Mouse (Mus musculus) kidney, embryonic 16.5 days (tissue): ENCODE data around the gene Nup62. TPM values are rescaled to one million over a fixed set of nuclear protein-coding genes. Genes with fewer than 3 reads are reported as not detected.
"Not testable (repeated sequence)": the region's sequence is repeated elsewhere in the genome, so short reads cannot be mapped to it uniquely, and the experiment has no call there.

Experiments used
- ATAC-seq: fragments of 200-750 bp; cut with Nextera tagmentation; 2 replicates; pipeline ENCODE4 v1.8.0; 2017; ENCODE audit warnings: moderate TSS enrichment; ENCODE audit not compliant: low FRiP score, low TSS enrichment
- H3K27ac ChIP-seq: fragments of 300-500 bp; sonication (generic); 2 replicates; pipeline ENCODE4 v1.5.1; 2014; ENCODE audit warnings: low read length
- H3K27me3 ChIP-seq: fragments of 300-500 bp; sonication (generic); 2 replicates; pipeline ENCODE4 v1.6.1; 2014; ENCODE audit warnings: low read length, control low read depth, mixed read lengths; ENCODE audit not compliant: insufficient read depth
- H3K36me3 ChIP-seq: fragments of 300-500 bp; sonication (generic); 2 replicates; pipeline ENCODE4 v1.6.1; 2014; ENCODE audit warnings: low read length, control low read depth, mixed read lengths; ENCODE audit not compliant: insufficient read depth
- H3K4me1 ChIP-seq: fragments of 300-500 bp; sonication (generic); 2 replicates; pipeline ENCODE4 v1.6.1; 2014; ENCODE audit warnings: low read length, control low read depth, mixed read lengths; ENCODE audit not compliant: insufficient read depth
- H3K4me2 ChIP-seq: fragments of 300-500 bp; sonication (generic); replicated peaks from 2 replicates; pipeline ENCODE4 v1.6.1; 2014; ENCODE audit warnings: low read depth, low read length
- H3K4me3 ChIP-seq: fragments of 300-500 bp; sonication (generic); 2 replicates; pipeline ENCODE4 v1.5.1; 2014; ENCODE audit warnings: mild to moderate bottlenecking, low read length
- H3K9ac ChIP-seq: fragments of 300-500 bp; sonication (generic); replicated peaks from 2 replicates; pipeline ENCODE4 v1.6.1; 2014; ENCODE audit warnings: low read length
- H3K9me3 ChIP-seq: fragments of 300-500 bp; sonication (generic); 2 replicates; pipeline ENCODE4 v1.6.1; 2016; ENCODE audit warnings: low read length, control low read depth
- WGBS: fragments of 180-500 bp; shearing (Covaris S2); extraction: QIAGEN DNeasy Blood & Tissue Kit; methylation state at CpG from one replicate; pipeline ENCODE4 v1.1.7; 2014; 5-methylcytosine and 5-hydroxymethylcytosine counted together
- polyA plus RNA-seq: library from polyadenylated mRNA; unstranded; fragments of >200 nt; fragmentation: Nextera tagmentation; extraction: Ambion mirVana; gene quantifications from 2 replicates; pipeline ENCODE4 v1.2.1, GENCODE M21; 2015

The Nup62 gene
- polyA plus RNA-seq, 1 experiment from 2014 or later = 99.9 TPM

GRCm38 (mm10) chr7:44867010-44867702, 51.3 kb downstream of the Nup62 start:
- H3K36me3 ChIP-seq = peaks cover 33% of the 10 kb centered on the region
- no peaks in the 10 kb centered on the region for H3K27me3 ChIP-seq
- peaks cover 47% of the 10 kb centered on the region for H3K4me1 ChIP-seq
- ATAC-seq = no peak
- 25% methylated on average over 19 of the region's 19 CpGs for WGBS
- peak overlapping the region; percentile 91 for H3K4me2 ChIP-seq
- H3K4me3 ChIP-seq = peak overlapping the region; percentile 71
- H3K27ac ChIP-seq = peak overlapping the region; percentile 46
- no peaks in the 10 kb centered on the region for H3K9me3 ChIP-seq
- H3K9ac ChIP-seq = peak overlapping the region; percentile 100

GRCm38 (mm10) chr7:44867802-44868201, 51.9 kb downstream of the Nup62 start:
- Histone ChIP-seq H3K9me3 (no peaks in the 10 kb centered on the region), H3K27me3 (no peaks in the 10 kb centered on the region), H3K36me3 (peaks cover 26% of the 10 kb centered on the region), H3K9ac (peak overlapping the region; percentile 100), H3K4me2 (peak overlapping the region; percentile 91), H3K4me1 (peaks cover 47% of the 10 kb centered on the region), H3K27ac (peak overlapping the region; percentile 100; the same call in 1 of the 2 replicates), H3K4me3 (peak overlapping the region; percentile 71)
- ATAC-seq = no peak
- WGBS = 23% methylated on average over 9 of the region's 9 CpGs

- Histone ChIP-seq H3K27me3 (no peaks in the 10 kb centered on the region), H3K4me2 (peak overlapping the region; percentile 91), H3K36me3 (peaks cover 19% of the 10 kb centered on the region), H3K4me1 (peaks cover 47% of the 10 kb centered on the region), H3K9ac (peak overlapping the region; percentile 100), H3K9me3 (no peaks in the 10 kb centered on the region), H3K27ac (peak overlapping the region; percentile 100), H3K4me3 (peak overlapping the region; percentile 71)
- 5% methylated on average over 16 of the region's 16 CpGs for WGBS
- ATAC-seq = no peak
Measured at GRCm38 (mm10) chr7:44868465-44868864, 52.6 kb downstream of the Nup62 start.

- WGBS = under 1% methylated on average over 68 of the region's 108 CpGs
- peaks cover 47% of the 10 kb centered on the region for H3K4me1 ChIP-seq
Measured at GRCm38 (mm10) chr7:44868919-44869696, 53.2 kb downstream of the Nup62 start.

GRCm38 (mm10) chr7:44869697-44870528, 54.0 kb downstream of the Nup62 start, which contains the start of gene Ptov1:
Gene Ptov1, minus strand, starts transcription at chr7:44869788.
- Histone ChIP-seq H3K4me2 (peak within 1 kb of the TSS; percentile 91), H3K4me3 (peak within 1 kb of the TSS; percentile 71), H3K36me3 (peaks cover 5% of the 10 kb centered on the region; the same call in 1 of the 2 replicates), H3K9me3 (no peaks in the 10 kb centered on the region), H3K4me1 (peaks cover 41% of the 10 kb centered on the region), H3K27me3 (no peaks in the 10 kb centered on the region), H3K27ac (peak within 1 kb of the TSS; percentile 100), H3K9ac (peak within 1 kb of the TSS; percentile 100)
- peak; percentile 94 for ATAC-seq
- 5% methylated on average over 29 of the region's 29 CpGs for WGBS

More at GRCm38 (mm10) chr7:44868919-44869696, 53.2 kb downstream of the Nup62 start:
- Histone ChIP-seq H3K4me2 (peak overlapping the region; percentile 91), H3K36me3 (peaks cover 13% of the 10 kb centered on the region), H3K27ac (peak overlapping the region; percentile 100), H3K9ac (peak overlapping the region; percentile 100), H3K4me3 (peak overlapping the region; percentile 71), H3K9me3 (no peaks in the 10 kb centered on the region), H3K27me3 (no peaks in the 10 kb centered on the region)
- peak; percentile 69 for ATAC-seq

GRCm38 (mm10) chr7:44870614-44871013, 54.7 kb downstream of the Nup62 start:
- WGBS = 82% methylated on average over 6 of the region's 6 CpGs
- peaks cover 34% of the 10 kb centered on the region for H3K4me1 ChIP-seq
- peak overlapping the region; percentile 100 for H3K27ac ChIP-seq
- H3K9ac ChIP-seq = peak overlapping the region; percentile 100
- H3K36me3 ChIP-seq = peaks cover under 1% of the 10 kb centered on the region; the same call in 1 of the 2 replicates
- no peak for ATAC-seq
- peak overlapping the region; percentile 71 for H3K4me3 ChIP-seq
- peak overlapping the region; percentile 91 for H3K4me2 ChIP-seq
- no peaks in the 10 kb centered on the region for H3K9me3 ChIP-seq
- no peaks in the 10 kb centered on the region for H3K27me3 ChIP-seq

GRCm38 (mm10) chr7:44871181-44871580, 55.3 kb downstream of the Nup62 start:
- Histone ChIP-seq H3K4me3 (no peak overlapping the region), H3K27ac (no peak overlapping the region), H3K4me2 (no peak overlapping the region), H3K9ac (no peak overlapping the region), H3K36me3 (peaks cover 3% of the 10 kb centered on the region; the same call in 1 of the 2 replicates), H3K9me3 (no peaks in the 10 kb centered on the region), H3K4me1 (peaks cover 28% of the 10 kb centered on the region), H3K27me3 (no peaks in the 10 kb centered on the region)
- ATAC-seq = no peak
- 85% methylated on average over 1 of the region's 1 CpGs for WGBS

- not testable (repeated sequence) for H3K9ac ChIP-seq, H3K4me3 ChIP-seq, H3K27ac ChIP-seq, H3K27me3 ChIP-seq, H3K36me3 ChIP-seq, H3K4me2 ChIP-seq, ATAC-seq, H3K9me3 ChIP-seq
- 91% methylated on average over 2 of the region's 2 CpGs for WGBS
- H3K4me1 ChIP-seq = peaks cover 22% of the 10 kb centered on the region
Measured at GRCm38 (mm10) chr7:44871774-44872173, 55.9 kb downstream of the Nup62 start.

- Histone ChIP-seq H3K9ac (no peak overlapping the region), H3K4me2 (no peak overlapping the region), H3K27me3 (no peaks in the 10 kb centered on the region), H3K4me1 (no peaks in the 10 kb centered on the region), H3K27ac (no peak overlapping the region), H3K9me3 (no peaks in the 10 kb centered on the region), H3K36me3 (peaks cover 53% of the 10 kb centered on the region), H3K4me3 (no peak overlapping the region)
- 89% methylated on average over 14 of the region's 14 CpGs for WGBS
- no peak for ATAC-seq
Measured at GRCm38 (mm10) chr7:44877833-44878232, 61.9 kb downstream of the Nup62 start.
